Mouse (Mus musculus) midbrain, embryonic 16.5 days (tissue): Measurements from ENCODE around the gene Gfm2. TPM values are rescaled to one million over a fixed set of nuclear protein-coding genes. Genes with fewer than 3 reads are reported as not detected.
"Not testable (repeated sequence)": the region's sequence is repeated elsewhere in the genome, so short reads cannot be mapped to it uniquely, and the experiment has no call there.

ENCODE experiments used
- ATAC-seq: fragments of 200-750 bp; cut with Nextera tagmentation; 2 replicates; pipeline ENCODE4 v1.8.0; 2017; ENCODE audit warnings: moderate TSS enrichment
- H3K27ac ChIP-seq: fragments of 300-500 bp; sonication (generic); 2 replicates; pipeline ENCODE4 v1.5.1; 2014; ENCODE audit warnings: mild to moderate bottlenecking, low read length, mixed read lengths
- H3K27me3 ChIP-seq: fragments of 300-500 bp; sonication (generic); 2 replicates; pipeline ENCODE4 v1.6.1; 2014; ENCODE audit warnings: low read depth, low read length, mixed read lengths; ENCODE audit not compliant: control insufficient read depth, insufficient read depth
- H3K36me3 ChIP-seq: fragments of 300-500 bp; sonication (generic); 2 replicates; pipeline ENCODE4 v1.6.1; 2014; ENCODE audit warnings: mild to moderate bottlenecking, low read length, moderate library complexity, mixed read lengths; ENCODE audit not compliant: control insufficient read depth, insufficient read depth
- H3K4me1 ChIP-seq: fragments of 300-500 bp; sonication (generic); 2 replicates; pipeline ENCODE4 v1.6.1; 2014; ENCODE audit warnings: mild to moderate bottlenecking, low read length, mixed read lengths; ENCODE audit not compliant: control insufficient read depth, insufficient read depth
- H3K4me2 ChIP-seq: fragments of 300-500 bp; sonication (generic); 2 replicates; pipeline ENCODE4 v1.6.1; 2014; ENCODE audit warnings: mild to moderate bottlenecking, low read length, mixed read lengths
- H3K4me3 ChIP-seq: fragments of 300-500 bp; sonication (generic); 2 replicates; pipeline ENCODE4 v1.5.1; 2014; ENCODE audit warnings: low read depth, mild to moderate bottlenecking, low read length, moderate library complexity, mixed read lengths
- H3K9ac ChIP-seq: fragments of 300-500 bp; sonication (generic); 2 replicates; pipeline ENCODE4 v1.6.1; 2014; ENCODE audit warnings: low read depth, low read length, mixed read lengths
- H3K9me3 ChIP-seq: fragments of 300-500 bp; sonication (generic); replicated peaks from 2 replicates; pipeline ENCODE4 v1.6.1; 2014; ENCODE audit warnings: mild to moderate bottlenecking, low read length, mixed read lengths; ENCODE audit not compliant: control insufficient read depth, poor library complexity, severe bottlenecking
- WGBS: fragments of 180-500 bp; shearing (Covaris S2); extraction: QIAGEN DNeasy Blood & Tissue Kit; methylation state at CpG from one replicate; pipeline ENCODE4 v1.1.7; 2014; 5-methylcytosine and 5-hydroxymethylcytosine counted together
- polyA plus RNA-seq: library from polyadenylated mRNA; unstranded; fragments of >200 nt; fragmentation: Nextera tagmentation; extraction: Ambion mirVana; gene quantifications from 2 replicates; pipeline ENCODE4 v1.2.1, GENCODE M21; 2015

The Gfm2 gene
- polyA plus RNA-seq: 30.1 and 37.0 TPM in 2 replicates

GRCm38 (mm10) chr13:97137466-97138400 lies at the start of gene Gfm2, which contains the start of gene Nsa2:
Gene Gfm2, plus strand, starts transcription at chr13:97137937.
Gene Nsa2, minus strand, starts transcription at chr13:97137937.
- Histone ChIP-seq H3K9ac (peak within 1 kb of the TSS; percentile 89), H3K4me1 (peaks cover 12% of the 10 kb centered on the region), H3K27me3 (no peaks in the 10 kb centered on the region), H3K9me3 (no peaks in the 10 kb centered on the region), H3K4me3 (peak within 1 kb of the TSS; percentile 72), H3K27ac (peak within 1 kb of the TSS; percentile 89), H3K36me3 (peaks cover 7% of the 10 kb centered on the region; the same call in 1 of the 2 replicates), H3K4me2 (peak within 1 kb of the TSS; percentile 66)
- WGBS: under 1% methylated on average over 57 of the region's 57 CpGs
- ATAC-seq: peak; percentile 98

DNA sequence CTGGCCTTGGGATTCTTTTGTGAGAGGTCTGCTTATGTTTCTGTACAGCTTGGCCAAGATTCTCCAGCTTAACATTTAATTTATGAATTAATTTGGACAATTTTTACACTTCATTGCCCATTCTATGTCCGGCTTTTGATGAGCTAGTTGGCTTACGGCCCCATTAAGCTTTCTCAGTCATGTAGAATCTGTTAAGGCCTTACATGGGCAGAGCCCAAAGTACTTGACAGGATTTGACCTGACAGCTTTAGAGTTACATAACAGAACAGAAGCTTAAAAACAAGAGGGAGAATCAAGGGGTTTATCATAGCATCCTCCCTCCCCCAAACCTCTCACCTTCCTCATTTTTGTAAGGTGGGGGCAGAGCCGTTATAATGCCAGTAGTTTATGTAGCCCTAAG lies 49.6 kb upstream of the Gfm2 start:
- Histone ChIP-seq H3K9me3 (no peaks in the 10 kb centered on the region), H3K4me2 (no peak overlapping the region), H3K27me3 (no peaks in the 10 kb centered on the region), H3K9ac (no peak overlapping the region), H3K36me3 (peaks cover 2% of the 10 kb centered on the region; the same call in 1 of the 2 replicates), H3K4me3 (no peak overlapping the region), H3K4me1 (peaks cover 2% of the 10 kb centered on the region; the same call in 1 of the 2 replicates), H3K27ac (no peak overlapping the region)
- ATAC-seq: no peak
- WGBS: 57% methylated on average over 3 of the region's 3 CpGs

- no peak overlapping the region for H3K4me3 ChIP-seq
- H3K4me2 ChIP-seq: no peak overlapping the region
- H3K9ac ChIP-seq: no peak overlapping the region
- H3K27ac ChIP-seq: no peak overlapping the region
- ATAC-seq: no peak
- WGBS: 89% methylated on average over 4 of the region's 4 CpGs
- no peaks in the 10 kb centered on the region for H3K4me1 ChIP-seq
- H3K9me3 ChIP-seq: no peaks in the 10 kb centered on the region
- peaks cover 7% of the 10 kb centered on the region for H3K36me3 ChIP-seq
- H3K27me3 ChIP-seq: no peaks in the 10 kb centered on the region
Observed at GRCm38 (mm10) chr13:97095726-97096125, 42.0 kb upstream of the Gfm2 start.

GRCm38 (mm10) chr13:97099187-97099852 lies 38.4 kb upstream of the Gfm2 start, which contains the start of gene Gm6169:
Gene Gm6169, minus strand, starts transcription at chr13:97099237.
- no peak within 1 kb of the TSS for H3K9ac ChIP-seq
- H3K27me3 ChIP-seq: no peaks in the 10 kb centered on the region
- H3K4me2 ChIP-seq: no peak within 1 kb of the TSS
- H3K4me3 ChIP-seq: no peak within 1 kb of the TSS
- H3K4me1 ChIP-seq: no peaks in the 10 kb centered on the region
- H3K36me3 ChIP-seq: no peaks in the 10 kb centered on the region; the same call in 1 of the 2 replicates
- no peaks in the 10 kb centered on the region for H3K9me3 ChIP-seq
- WGBS: 75% methylated on average over 22 of the region's 22 CpGs
- H3K27ac ChIP-seq: no peak within 1 kb of the TSS
- peak; percentile 42 for ATAC-seq

- ATAC-seq: no peak
- no peaks in the 10 kb centered on the region for H3K27me3 ChIP-seq
- H3K36me3 ChIP-seq: no peaks in the 10 kb centered on the region
- H3K9me3 ChIP-seq: no peaks in the 10 kb centered on the region
- H3K27ac ChIP-seq: no peak overlapping the region
- WGBS: 71% methylated on average over 7 of the region's 7 CpGs
- no peak overlapping the region for H3K9ac ChIP-seq
- no peak overlapping the region for H3K4me3 ChIP-seq
- H3K4me2 ChIP-seq: no peak overlapping the region
- no peaks in the 10 kb centered on the region for H3K4me1 ChIP-seq
Observed at GRCm38 (mm10) chr13:97104996-97105395, 32.7 kb upstream of the Gfm2 start.

DNA sequence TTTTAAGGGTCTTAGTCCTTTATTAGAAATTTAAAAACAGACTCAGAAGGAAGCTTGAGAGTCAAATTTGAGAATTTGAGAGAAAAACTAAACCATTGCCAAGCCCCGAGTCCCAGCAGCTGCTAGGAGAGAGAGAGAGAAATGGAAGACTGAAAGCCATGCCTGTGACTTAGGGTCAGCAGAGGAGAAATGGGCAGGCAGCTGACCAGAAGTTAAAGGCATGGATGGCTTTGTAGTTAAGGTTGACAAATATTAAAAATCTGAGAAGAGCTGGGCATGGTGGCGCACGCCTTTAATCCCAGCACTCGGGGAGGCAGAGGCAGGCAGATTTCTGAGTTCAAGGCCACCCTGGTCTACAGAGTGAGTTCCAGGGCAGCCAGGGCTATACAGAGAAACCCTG lies 30.0 kb upstream of the Gfm2 start:
- H3K4me3 ChIP-seq, H3K27me3 ChIP-seq, ATAC-seq, H3K4me2 ChIP-seq, H3K9me3 ChIP-seq, H3K36me3 ChIP-seq, H3K4me1 ChIP-seq, H3K9ac ChIP-seq, H3K27ac ChIP-seq: not testable (repeated sequence)
- WGBS: 95% methylated on average over 4 of the region's 4 CpGs

- ATAC-seq: no peak
- H3K9me3 ChIP-seq: no peaks in the 10 kb centered on the region
- no peak overlapping the region for H3K4me3 ChIP-seq
- no peaks in the 10 kb centered on the region for H3K27me3 ChIP-seq
- no peak overlapping the region for H3K9ac ChIP-seq
- H3K27ac ChIP-seq: no peak overlapping the region
- no peak overlapping the region for H3K4me2 ChIP-seq
- no peaks in the 10 kb centered on the region for H3K4me1 ChIP-seq
- peaks cover 9% of the 10 kb centered on the region for H3K36me3 ChIP-seq
- 85% methylated on average over 4 of the region's 4 CpGs for WGBS
Observed at GRCm38 (mm10) chr13:97109046-97109445, 28.7 kb upstream of the Gfm2 start.

- no peaks in the 10 kb centered on the region for H3K27me3 ChIP-seq
- WGBS: 80% methylated on average over 3 of the region's 3 CpGs
- H3K4me1 ChIP-seq: no peaks in the 10 kb centered on the region
- H3K36me3 ChIP-seq: peaks cover 27% of the 10 kb centered on the region
- no peak for ATAC-seq
- H3K4me3 ChIP-seq: no peak overlapping the region
- no peak overlapping the region for H3K9ac ChIP-seq
- H3K9me3 ChIP-seq: no peaks in the 10 kb centered on the region
- H3K4me2 ChIP-seq: no peak overlapping the region
- no peak overlapping the region for H3K27ac ChIP-seq
Observed at GRCm38 (mm10) chr13:97121341-97121740, 16.4 kb upstream of the Gfm2 start.

DNA sequence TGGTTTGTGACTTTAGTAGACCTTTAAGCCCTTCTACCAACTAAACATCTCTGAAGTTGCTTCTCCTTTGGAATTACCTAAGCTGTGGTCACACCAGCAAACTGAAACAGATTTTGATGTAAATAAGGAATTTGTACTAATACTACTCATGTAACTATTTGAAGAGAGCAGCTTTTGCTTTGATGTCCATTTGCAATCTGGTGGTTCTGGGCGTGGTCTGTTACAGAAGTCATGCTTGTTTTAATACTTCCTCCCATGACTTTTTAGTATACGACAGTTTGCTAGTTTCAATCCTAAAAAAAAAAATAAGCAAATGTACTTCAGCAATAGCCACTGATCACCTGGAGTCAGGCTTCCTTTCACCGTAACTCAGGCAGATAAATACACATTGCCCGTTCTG lies 8.1 kb upstream of the Gfm2 start:
- not testable (repeated sequence) for ATAC-seq, H3K4me1 ChIP-seq

More for the DNA sequence above, 8.1 kb upstream of the Gfm2 start:
- H3K4me3 ChIP-seq, H3K9me3 ChIP-seq, H3K27ac ChIP-seq, H3K27me3 ChIP-seq, H3K9ac ChIP-seq, H3K4me2 ChIP-seq: not testable (repeated sequence)
- peaks cover 17% of the 10 kb centered on the region; the same call in 1 of the 2 replicates for H3K36me3 ChIP-seq
- WGBS: 88% methylated on average over 2 of the region's 4 CpGs
